7 mouse cellular contexts compared by ENCODE assay signal in genomic region chr3:152345732-152346632, GRCm38 (mm10). TPM values are rescaled to one million over a fixed set of nuclear protein-coding genes. Genes with fewer than 3 reads are reported as not detected.
DNase-seq lines count a peak whose midpoint lies in the region; ATAC-seq lines count a peak whose summit lies in the region.

Usp33 (plus strand) TSS chr3:152346478.

- H3K27me3 ChIP-seq in embryonic facial prominence, embryonic 10.5 days (replicated peaks; ENCODE audit: low read depth, poor library complexity, severe bottlenecking), result no peaks in the 10 kb centered on the region
- no peaks in the 10 kb centered on the region for H3K27me3 ChIP-seq in limb, embryonic 10.5 days (ENCODE audit: low read depth, poor library complexity, severe bottlenecking)
- no peaks in the 10 kb centered on the region for H3K27me3 ChIP-seq in midbrain, embryonic 13.5 days

- peak; percentile 99 for DNase-seq in adrenal gland, postnatal 10 days
- DNase-seq in embryonic facial prominence, embryonic 10.5 days (ENCODE audit: low spot score), result peak; percentile 96
- DNase-seq in kidney, adult 11 months, result peak; percentile 90
- peak; percentile 95 for DNase-seq in limb, embryonic 10.5 days (ENCODE audit: low spot score)
- peak; percentile 94 for DNase-seq in spleen, adult 12 weeks (ENCODE audit: low spot score)

- H3K9ac ChIP-seq in midbrain, embryonic 13.5 days (replicated peaks), result peak within 1 kb of the TSS; percentile 89

- WGBS in embryonic facial prominence, embryonic 10.5 days, result 7% methylated on average over 44 of the region's 44 CpGs
- 6% methylated on average over 44 of the region's 44 CpGs for WGBS in limb, embryonic 10.5 days
- 6% methylated on average over 44 of the region's 44 CpGs for whole genome bisulfite sequencing in midbrain, embryonic 13.5 days

- peaks cover 9% of the 10 kb centered on the region for H3K36me3 ChIP-seq in embryonic facial prominence, embryonic 10.5 days (replicated peaks)
- peaks cover 8% of the 10 kb centered on the region; the same call in 1 of the 2 replicates for H3K36me3 ChIP-seq in limb, embryonic 10.5 days
- no peaks in the 10 kb centered on the region for H3K36me3 ChIP-seq in midbrain, embryonic 13.5 days

- H3K4me3 ChIP-seq in embryonic facial prominence, embryonic 10.5 days, result peak within 1 kb of the TSS; percentile 81
- H3K4me3 ChIP-seq in limb, embryonic 10.5 days, result peak within 1 kb of the TSS; percentile 81
- H3K4me3 ChIP-seq in midbrain, embryonic 13.5 days (replicated peaks), result peak within 1 kb of the TSS; percentile 77

- peak within 1 kb of the TSS; percentile 67 for H3K4me2 ChIP-seq in midbrain, embryonic 13.5 days (replicated peaks)

- peak; percentile 93 for ATAC-seq in granulocyte monocyte progenitor cell, adult 5-6 weeks (replicated peaks; ENCODE audit: poor library complexity, severe bottlenecking)
- ATAC-seq in midbrain, embryonic 13.5 days, result peak; percentile 96

- peak within 1 kb of the TSS; percentile 91 for H3K27ac ChIP-seq in embryonic facial prominence, embryonic 10.5 days (replicated peaks)
- H3K27ac ChIP-seq in limb, embryonic 10.5 days, result peak within 1 kb of the TSS; percentile 92
- H3K27ac ChIP-seq in midbrain, embryonic 13.5 days, result peak within 1 kb of the TSS; percentile 83

- H3K9me3 ChIP-seq in embryonic facial prominence, embryonic 10.5 days, result no peaks in the 10 kb centered on the region
- H3K9me3 ChIP-seq in limb, embryonic 10.5 days (replicated peaks), result no peaks in the 10 kb centered on the region
- no peaks in the 10 kb centered on the region for H3K9me3 ChIP-seq in midbrain, embryonic 13.5 days

- peaks cover 22% of the 10 kb centered on the region for H3K4me1 ChIP-seq in embryonic facial prominence, embryonic 10.5 days
- peaks cover 20% of the 10 kb centered on the region for H3K4me1 ChIP-seq in limb, embryonic 10.5 days
- H3K4me1 ChIP-seq in midbrain, embryonic 13.5 days (replicated peaks), result peaks cover 32% of the 10 kb centered on the region

RNA-seq across cellular contexts. Expression of gene Usp33, which starts in this region (rescaled TPM):
- 10 to 100 TPM; 65.4 to 80.7 TPM for total RNA-seq in adrenal gland, postnatal 10 days (2021)
- polyA plus RNA-seq in embryonic facial prominence, embryonic 10.5 days (2016; fragmentation: Nextera tagmentation; extraction: Ambion mirVana), result 52.9 and 53.9 TPM in 2 replicates
- 24.7 and 25.8 TPM in 2 replicates for total RNA-seq in granulocyte monocyte progenitor cell, adult 5-6 weeks (2014; fragmentation: Nextera tagmentation)
- total RNA-seq in granulocyte monocyte progenitor cell, adult 5-6 weeks (2017), result 48.4 and 49.6 TPM in 2 replicates
- 46.4 and 52.0 TPM in 2 replicates for polyA plus RNA-seq in limb, embryonic 10.5 days (2016; fragmentation: Nextera tagmentation; extraction: Ambion mirVana)
- polyA plus RNA-seq in midbrain, embryonic 13.5 days (2015; fragmentation: Nextera tagmentation; extraction: Ambion mirVana), result 79.1 and 85.8 TPM in 2 replicates

Comparison
In these comparisons a context has a peak if more than half of its experiments do, and no peak if none do; other contexts are left out.
1. Peak in every context shown above with its lines: DNase-seq, ATAC-seq, H3K4me3 ChIP-seq and H3K27ac ChIP-seq.